Mouse (Mus musculus) retina, postnatal 1 day (tissue): Measurements from ENCODE around the gene Odf3l2.

Source experiments
- DNase-seq: peaks from one replicate; pipeline ENCODE4 v3.0.0-alpha.2; 2012

The Odf3l2 gene

DNA sequence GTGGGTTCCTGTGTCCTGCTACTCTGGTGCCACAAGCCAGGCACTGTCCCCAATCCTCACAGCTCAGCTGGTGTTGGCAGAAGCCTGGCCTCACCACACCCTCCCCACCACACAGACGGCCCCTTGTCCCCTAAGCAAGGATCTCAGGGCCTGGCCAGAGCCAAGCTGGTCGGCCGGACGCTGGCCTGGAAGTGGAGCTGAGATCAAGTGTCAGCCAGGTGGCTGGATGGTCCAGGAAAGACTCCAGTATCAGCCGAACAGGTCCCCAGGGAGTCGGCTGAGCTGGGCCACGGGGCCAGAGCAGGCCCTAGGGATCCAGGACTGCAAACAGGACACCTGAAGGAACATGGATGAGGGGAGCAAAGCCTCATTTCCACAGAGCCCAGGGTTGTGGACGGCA lies at the start of gene Odf3l2:
Odf3l2 (minus strand) TSS at position 28 of the 400 bp plus-strand sequence.
- no peak for DNase-seq

DNA sequence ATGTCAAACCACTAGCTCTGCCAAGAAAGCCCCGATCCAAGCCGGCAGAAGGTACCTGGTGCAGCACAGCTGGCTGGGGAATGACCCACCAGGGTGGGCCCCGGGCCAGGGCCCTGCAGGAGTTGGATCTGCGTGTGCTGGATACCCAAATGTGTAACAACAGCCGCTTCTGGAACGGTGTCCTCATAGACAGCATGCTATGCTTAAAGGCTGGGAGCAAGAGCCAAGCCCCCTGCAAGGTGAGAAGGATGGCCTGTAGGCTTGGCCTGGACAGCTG lies 48.8 kb upstream of the Odf3l2 start:
- no peak for DNase-seq

DNA sequence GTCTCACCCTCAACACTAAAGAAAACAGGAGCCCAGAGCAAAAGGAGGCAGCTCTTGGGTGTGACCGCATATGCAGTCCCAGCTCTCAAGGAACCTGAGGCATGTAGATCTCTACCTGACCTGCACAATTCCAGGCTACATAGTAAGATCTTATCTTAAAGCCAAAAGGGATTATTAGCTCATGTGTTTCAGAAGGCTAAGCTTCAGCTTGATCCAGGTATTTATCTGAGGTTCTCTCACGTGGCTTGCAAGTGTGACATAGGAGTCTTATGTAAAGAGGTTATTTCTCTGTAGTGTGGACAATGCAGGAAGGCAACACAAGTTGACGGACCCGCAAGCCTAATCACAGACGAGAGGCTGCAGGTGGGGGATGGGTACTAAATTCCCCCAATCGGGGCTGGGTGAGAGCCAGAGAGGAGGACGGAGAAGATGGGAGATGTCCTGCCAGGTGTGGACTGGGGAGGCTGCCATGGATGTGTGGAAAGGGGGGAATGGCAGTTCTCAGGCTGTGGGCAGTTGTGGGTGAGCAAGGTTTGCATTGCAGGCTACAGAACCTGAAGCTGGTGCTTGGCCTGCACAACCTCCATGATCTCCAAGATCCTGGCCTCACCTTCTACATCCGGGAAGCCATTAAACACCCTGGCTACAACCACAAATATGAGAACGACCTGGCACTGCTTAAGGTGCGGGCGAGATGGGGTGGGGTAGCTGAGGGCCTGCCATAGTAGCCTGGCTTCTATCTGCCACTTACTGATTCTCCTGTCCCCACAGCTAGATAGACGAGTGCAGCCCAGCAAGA lies 48.2 kb upstream of the Odf3l2 start:
- peak; percentile 35 for DNase-seq

DNA sequence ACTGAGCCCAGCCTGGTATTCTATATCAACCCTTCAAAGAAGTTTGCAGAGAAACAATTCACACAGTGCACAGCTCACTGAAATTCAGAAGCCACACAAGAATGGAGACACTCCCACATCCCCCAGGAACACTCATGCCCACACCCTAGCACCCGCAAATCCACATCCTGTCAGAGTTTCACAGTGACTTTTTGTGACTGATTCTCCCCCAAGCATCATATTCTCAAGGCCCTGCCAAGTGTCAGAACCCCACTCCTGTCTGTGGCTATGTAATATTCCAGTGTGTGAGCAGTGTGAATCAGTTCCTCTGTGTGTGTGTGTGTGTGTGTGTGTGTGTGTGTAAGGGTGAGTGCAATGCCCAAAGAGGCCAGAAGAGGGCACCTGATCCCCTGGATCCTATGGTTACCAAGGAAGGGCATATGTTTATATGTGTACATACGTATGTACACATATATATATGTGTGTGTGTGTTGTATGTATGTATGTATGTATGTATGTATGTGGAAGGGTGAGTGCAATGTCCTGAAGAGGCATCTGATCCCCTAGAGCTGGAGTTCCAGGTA lies 46.5 kb upstream of the Odf3l2 start:
- DNase-seq = no peak

- no peak for DNase-seq
Measured at GRCm38 (mm10) chr10:79689178-79689577, 43.6 kb upstream of the Odf3l2 start.

DNA sequence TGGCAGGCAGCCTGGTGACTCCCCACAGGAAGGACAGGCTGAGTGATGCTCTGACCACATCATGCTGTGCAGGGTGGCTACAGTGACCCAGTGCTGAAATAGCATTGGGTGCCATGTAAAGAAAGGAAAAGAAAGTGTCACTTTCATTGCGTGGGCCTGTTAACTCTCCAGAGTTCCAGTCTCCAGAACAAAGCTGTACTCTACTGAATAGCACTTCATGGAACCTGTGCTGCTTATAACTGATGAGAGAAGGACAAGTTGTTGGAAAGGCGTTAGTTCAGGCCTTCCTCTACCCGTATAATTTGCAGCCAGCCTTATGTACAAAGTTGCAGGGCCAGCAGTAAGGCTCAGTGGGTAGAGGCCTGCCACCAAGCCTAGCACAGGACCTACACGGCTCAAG lies 43.2 kb upstream of the Odf3l2 start, which contains the start of gene Gzmm:
Gzmm (plus strand) TSS at position 301 of the 400 bp plus-strand sequence.
- DNase-seq = no peak

DNA sequence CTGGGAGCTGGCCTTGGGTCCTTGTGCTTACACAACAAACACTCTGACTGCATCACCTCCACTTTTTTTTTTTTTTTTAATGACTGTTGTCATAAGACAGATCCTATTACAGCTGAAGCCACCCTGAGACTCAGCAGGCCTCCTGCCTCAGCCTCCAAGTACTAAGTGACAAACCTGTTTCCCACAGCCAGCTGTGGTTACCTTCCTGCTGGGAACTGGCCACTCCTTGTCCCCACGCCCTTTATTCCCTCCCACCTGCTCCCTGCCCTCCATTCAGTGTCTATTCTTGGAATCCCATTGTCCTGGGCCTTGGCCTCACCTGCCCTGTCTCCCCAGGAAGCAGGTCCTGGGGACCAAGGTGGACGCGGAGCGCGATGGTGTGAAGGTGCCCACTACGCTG lies 42.0 kb upstream of the Odf3l2 start:
- DNase-seq = no peak

- no peak for DNase-seq
Measured at GRCm38 (mm10) chr10:79686691-79687090, 41.2 kb upstream of the Odf3l2 start.

- DNase-seq = no peak
Measured at GRCm38 (mm10) chr10:79686219-79686618, 40.7 kb upstream of the Odf3l2 start.

DNA sequence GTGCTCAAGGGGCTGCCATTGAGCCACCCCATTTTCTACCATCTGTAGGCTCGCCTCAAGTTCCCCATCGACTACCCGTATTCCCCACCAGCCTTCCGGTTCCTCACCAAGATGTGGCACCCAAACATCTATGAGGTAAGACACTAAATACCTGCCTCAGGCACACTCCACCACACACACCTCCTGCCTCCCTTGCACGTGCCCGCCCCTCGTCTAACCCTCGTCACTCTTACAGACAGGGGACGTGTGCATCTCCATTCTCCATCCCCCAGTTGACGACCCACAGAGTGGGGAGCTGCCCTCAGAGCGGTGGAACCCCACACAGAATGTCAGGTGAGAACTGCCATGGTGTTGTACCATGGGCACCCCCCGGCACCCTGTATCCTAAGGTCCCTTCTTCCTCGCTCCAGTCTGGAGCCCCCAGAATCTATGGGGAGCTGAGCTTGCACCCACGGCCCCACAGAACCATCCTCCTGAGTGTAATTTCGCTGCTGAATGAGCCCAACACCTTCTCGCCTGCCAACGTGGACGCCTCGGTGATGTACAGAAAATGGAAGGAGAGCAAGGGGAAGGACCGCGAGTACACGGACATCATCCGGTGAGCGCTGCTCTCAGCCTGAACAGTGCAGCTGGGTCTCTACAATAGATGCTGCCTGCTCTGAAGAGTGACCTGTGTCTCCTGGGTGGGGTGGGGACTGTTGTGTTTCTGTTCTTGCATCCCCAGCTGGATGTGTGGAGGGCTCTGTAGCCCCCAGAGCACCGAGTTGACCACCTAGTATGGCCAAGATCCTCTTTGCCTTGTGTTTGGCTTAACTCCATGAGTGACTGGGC lies 39.4 kb upstream of the Odf3l2 start:
- DNase-seq = no peak

- no peak for DNase-seq
Measured at GRCm38 (mm10) chr10:79683726-79684640, 38.4 kb upstream of the Odf3l2 start.

GRCm38 (mm10) chr10:79682916-79683582 lies 37.5 kb upstream of the Odf3l2 start:
- peak; percentile 71 for DNase-seq

- DNase-seq = peak; percentile 41
Measured at GRCm38 (mm10) chr10:79682551-79682915, 37.0 kb upstream of the Odf3l2 start.

- peak; percentile 100 for DNase-seq
Measured at GRCm38 (mm10) chr10:79681591-79682245, 36.2 kb upstream of the Odf3l2 start, which contains the start of gene Cdc34. TSS of gene Cdc34 (plus strand) at chr10:79682195.

DNA sequence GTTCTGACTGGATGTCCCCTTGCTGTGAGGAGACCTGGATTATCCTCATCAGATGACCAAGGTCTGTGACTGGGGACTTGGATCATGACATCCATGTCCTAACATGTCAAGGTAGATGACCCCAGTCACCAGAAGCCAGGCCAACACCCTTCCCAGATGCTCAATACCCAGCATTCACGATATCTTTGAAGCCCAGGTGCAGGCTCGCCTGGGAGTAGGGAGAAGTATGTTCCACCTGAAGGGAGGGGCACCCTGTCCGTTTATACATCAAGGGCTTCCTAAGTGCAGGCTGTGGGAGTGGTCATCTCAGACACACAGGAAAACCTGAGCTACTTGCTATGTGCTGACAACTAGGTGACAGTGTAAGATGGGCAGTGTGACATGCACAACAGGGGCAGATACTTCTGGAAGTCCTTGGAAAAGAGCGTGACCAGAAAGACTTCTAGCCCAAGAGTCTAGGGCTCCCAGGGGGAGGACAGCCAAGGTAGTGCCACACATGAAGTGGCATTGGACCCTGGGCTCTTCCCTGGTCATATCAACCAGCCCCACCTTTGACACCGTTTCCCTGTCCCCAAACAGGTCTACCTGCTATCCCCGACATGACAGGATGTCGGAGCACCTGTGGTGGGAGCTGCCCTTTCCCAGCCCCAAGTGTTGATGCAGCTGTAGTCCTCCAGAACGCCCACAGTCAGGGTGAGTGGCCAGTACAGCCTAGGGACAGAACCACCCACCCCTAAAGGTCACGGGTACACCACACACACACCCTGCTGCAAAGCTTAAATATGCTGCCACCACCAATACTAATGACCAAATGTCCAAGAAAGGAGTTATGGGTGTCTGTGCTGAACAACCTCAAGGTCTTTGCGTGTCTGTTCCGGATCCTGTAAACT lies 35.3 kb upstream of the Odf3l2 start:
- DNase-seq = peak; percentile 38

DNA sequence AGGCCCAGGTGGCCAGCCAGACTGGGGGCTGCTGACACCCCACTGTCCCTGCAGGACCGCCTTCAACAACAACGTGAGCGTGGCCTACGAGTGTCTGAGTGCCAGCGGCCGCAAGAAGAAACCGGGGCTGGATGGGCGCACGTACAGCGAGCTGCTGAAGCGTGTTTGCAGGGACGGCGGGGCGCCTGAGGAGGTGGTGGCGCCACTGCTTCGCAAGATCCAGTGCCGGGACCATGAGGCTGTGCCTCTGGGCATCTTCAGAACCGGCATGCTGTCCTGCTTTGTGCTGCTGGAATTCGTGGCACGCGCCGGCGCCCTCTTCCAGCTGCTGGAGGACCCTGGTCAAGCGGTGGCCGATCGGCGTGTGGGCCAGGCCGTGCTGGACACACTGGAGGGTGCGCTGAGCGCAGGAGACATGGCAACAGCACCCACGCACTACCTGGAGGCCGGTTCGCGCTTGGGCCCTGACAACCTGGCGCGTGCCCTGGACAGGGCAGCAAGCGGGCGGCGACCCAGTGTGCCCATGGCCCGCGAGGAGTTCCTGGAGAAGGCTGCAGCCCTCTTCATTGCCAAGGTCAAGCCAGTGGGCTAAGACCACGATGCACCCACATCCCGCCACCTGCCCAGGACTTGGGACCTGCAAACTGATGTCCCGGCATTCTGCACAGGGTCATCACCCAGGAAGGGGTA lies 30.0 kb upstream of the Odf3l2 start:
- no peak for DNase-seq

GRCm38 (mm10) chr10:79673054-79673453 lies 27.5 kb upstream of the Odf3l2 start:
- DNase-seq = no peak

DNA sequence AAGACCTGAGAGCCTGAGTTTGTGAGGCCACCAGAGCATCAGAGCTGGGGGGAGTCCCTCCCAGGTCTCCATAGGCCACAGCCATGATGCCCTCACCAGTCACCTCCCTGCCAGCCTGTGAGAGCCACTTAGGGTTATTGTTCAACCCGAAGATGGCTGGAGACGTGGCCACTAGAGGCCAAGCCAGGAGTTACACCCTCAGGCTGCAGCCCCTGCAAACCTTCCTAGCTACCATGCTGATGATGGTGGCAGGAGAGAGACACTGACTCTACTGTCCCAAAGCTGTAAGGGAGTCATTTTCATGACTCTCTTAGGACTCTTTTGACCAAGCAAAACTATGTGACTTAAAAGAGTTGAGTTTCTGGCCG lies 26.5 kb upstream of the Odf3l2 start:
- peak; percentile 25 for DNase-seq

DNA sequence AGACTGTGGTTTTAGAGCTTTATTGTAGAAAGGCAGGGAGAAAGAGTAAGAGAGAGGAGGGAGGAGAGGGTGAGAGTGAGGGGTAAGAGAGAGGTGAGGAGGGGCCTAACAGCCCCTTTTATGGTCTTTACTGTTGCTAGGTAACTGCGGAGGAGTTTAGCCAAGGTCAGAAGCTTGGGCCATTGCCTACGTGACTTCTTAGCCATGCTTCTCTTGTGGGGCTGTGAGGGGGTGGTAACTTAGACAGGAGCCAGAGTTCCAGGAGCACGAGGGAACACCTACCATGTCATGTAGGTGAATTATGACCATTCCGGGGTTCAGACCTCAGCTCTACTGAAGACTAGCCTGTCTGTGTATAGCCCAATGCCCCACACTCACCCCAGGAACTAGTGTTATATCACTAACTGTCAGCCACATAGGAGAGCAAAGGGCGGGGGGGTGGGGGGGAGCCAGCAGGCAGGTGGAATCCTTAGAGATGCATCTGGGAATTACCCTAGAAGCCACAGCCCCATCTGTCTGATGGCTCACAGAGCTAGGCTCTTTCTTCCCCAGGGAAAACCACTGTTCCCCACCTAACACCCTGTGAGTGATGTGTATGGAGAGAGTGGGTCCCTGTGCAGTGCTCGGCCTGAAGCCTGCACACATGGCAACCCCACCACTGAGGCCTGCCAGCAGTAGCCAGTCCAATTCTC lies 26.0 kb upstream of the Odf3l2 start:
- no peak for DNase-seq
